Mouse (Mus musculus): ENCODE results near the gene Hps6. TPM values are rescaled to one million over a fixed set of nuclear protein-coding genes. Genes with fewer than 3 reads are reported as not detected.

Hps6 gene
- polyA plus RNA-seq, 1 experiment from 2014 or later = 11.1 TPM

DNA sequence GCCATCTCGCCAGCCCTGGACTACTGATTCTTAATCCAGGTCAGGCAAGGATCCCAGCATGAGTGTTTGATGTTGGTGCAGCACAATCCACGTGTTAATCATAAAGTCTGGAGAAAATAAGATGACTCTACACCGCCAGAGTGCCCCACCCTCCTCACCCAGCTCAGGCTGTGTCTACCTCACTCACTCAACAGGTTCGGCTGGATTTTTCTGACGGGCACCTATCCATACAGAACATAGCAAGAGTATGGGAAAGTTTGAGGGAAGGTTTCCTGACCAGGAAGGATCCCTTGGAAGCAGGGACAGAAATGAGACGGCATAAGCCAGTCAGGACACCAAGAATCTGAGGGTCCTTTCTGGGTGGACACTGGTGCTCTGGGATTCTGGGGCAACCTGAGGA lies 21.7 kb downstream of the Hps6 start:
- peak overlapping the region; percentile 71 for H3K27ac ChIP-seq (ENCODE audit: low read length)

GRCm38 (mm10) chr19:46026567-46026966 lies 23.3 kb downstream of the Hps6 start:
- peak; percentile 29; the same call in 1 of the 2 replicates for ATAC-seq (ENCODE audit: low read depth)
- H3K27ac ChIP-seq (ENCODE audit: low read length) = no peak overlapping the region

More for the DNA sequence above, 21.7 kb downstream of the Hps6 start:
- H3K4me3 ChIP-seq (ENCODE audit: low read length) = no peak overlapping the region
- no peaks in the 10 kb centered on the region for H3K27me3 ChIP-seq (ENCODE audit: control insufficient read depth, insufficient read depth, low read depth, low read length)
- H3K4me2 ChIP-seq (ENCODE audit: low read depth, low read length) = no peak overlapping the region
- peak; percentile 87 for ATAC-seq (ENCODE audit: low read depth)
- no peaks in the 10 kb centered on the region for H3K4me1 ChIP-seq (replicated peaks; ENCODE audit: control insufficient read depth, insufficient read depth, low read length)
- peaks cover 4% of the 10 kb centered on the region; the same call in 1 of the 2 replicates for H3K36me3 ChIP-seq (ENCODE audit: control insufficient read depth, insufficient read depth, low read length)
- WGBS = 47% methylated on average over 6 of the region's 6 CpGs
- no peaks in the 10 kb centered on the region for H3K9me3 ChIP-seq (ENCODE audit: control insufficient read depth, low read length)
- H3K9ac ChIP-seq (ENCODE audit: low read length) = no peak overlapping the region

GRCm38 (mm10) chr19:46028747-46029320 lies 25.5 kb downstream of the Hps6 start:
- Histone ChIP-seq H3K27me3 (ENCODE audit: control insufficient read depth, insufficient read depth, low read depth, low read length) (no peaks in the 10 kb centered on the region), H3K9me3 (ENCODE audit: control insufficient read depth, low read length) (no peaks in the 10 kb centered on the region), H3K4me3 (ENCODE audit: low read length) (no peak overlapping the region), H3K4me2 (ENCODE audit: low read depth, low read length) (no peak overlapping the region), H3K36me3 (ENCODE audit: control insufficient read depth, insufficient read depth, low read length) (peaks cover 29% of the 10 kb centered on the region), H3K4me1 (replicated peaks; ENCODE audit: control insufficient read depth, insufficient read depth, low read length) (no peaks in the 10 kb centered on the region), H3K9ac (ENCODE audit: low read length) (no peak overlapping the region), H3K27ac (ENCODE audit: low read length) (no peak overlapping the region)
- ATAC-seq (ENCODE audit: low read depth) = no peak
- WGBS = 66% methylated on average over 11 of the region's 11 CpGs

More at GRCm38 (mm10) chr19:46026567-46026966, 23.3 kb downstream of the Hps6 start:
- 29% methylated on average over 8 of the region's 8 CpGs for WGBS
- Histone ChIP-seq H3K36me3 (ENCODE audit: control insufficient read depth, insufficient read depth, low read length) (peaks cover 7% of the 10 kb centered on the region; the same call in 1 of the 2 replicates), H3K9me3 (ENCODE audit: control insufficient read depth, low read length) (no peaks in the 10 kb centered on the region), H3K27me3 (ENCODE audit: control insufficient read depth, insufficient read depth, low read depth, low read length) (no peaks in the 10 kb centered on the region), H3K4me2 (ENCODE audit: low read depth, low read length) (no peak overlapping the region), H3K9ac (ENCODE audit: low read length) (no peak overlapping the region), H3K4me3 (ENCODE audit: low read length) (no peak overlapping the region), H3K4me1 (replicated peaks; ENCODE audit: control insufficient read depth, insufficient read depth, low read length) (no peaks in the 10 kb centered on the region)

GRCm38 (mm10) chr19:46029652-46030051 lies 26.3 kb downstream of the Hps6 start:
- Histone ChIP-seq H3K36me3 (ENCODE audit: control insufficient read depth, insufficient read depth, low read length) (peaks cover 37% of the 10 kb centered on the region), H3K27ac (ENCODE audit: low read length) (no peak overlapping the region), H3K27me3 (ENCODE audit: control insufficient read depth, insufficient read depth, low read depth, low read length) (no peaks in the 10 kb centered on the region), H3K4me3 (ENCODE audit: low read length) (no peak overlapping the region), H3K4me2 (ENCODE audit: low read depth, low read length) (no peak overlapping the region), H3K9ac (ENCODE audit: low read length) (no peak overlapping the region), H3K4me1 (replicated peaks; ENCODE audit: control insufficient read depth, insufficient read depth, low read length) (no peaks in the 10 kb centered on the region), H3K9me3 (ENCODE audit: control insufficient read depth, low read length) (no peaks in the 10 kb centered on the region)
- no peak for ATAC-seq (ENCODE audit: low read depth)
- WGBS = 100% methylated on average over 1 of the region's 1 CpGs

- Histone ChIP-seq H3K9ac (ENCODE audit: low read length) (no peak overlapping the region), H3K9me3 (ENCODE audit: control insufficient read depth, low read length) (no peaks in the 10 kb centered on the region), H3K27ac (ENCODE audit: low read length) (no peak overlapping the region), H3K27me3 (ENCODE audit: control insufficient read depth, insufficient read depth, low read depth, low read length) (no peaks in the 10 kb centered on the region), H3K36me3 (ENCODE audit: control insufficient read depth, insufficient read depth, low read length) (peaks cover 44% of the 10 kb centered on the region), H3K4me3 (ENCODE audit: low read length) (no peak overlapping the region), H3K4me2 (ENCODE audit: low read depth, low read length) (no peak overlapping the region), H3K4me1 (replicated peaks; ENCODE audit: control insufficient read depth, insufficient read depth, low read length) (no peaks in the 10 kb centered on the region)
- 90% methylated on average over 10 of the region's 10 CpGs for WGBS
- no peak for ATAC-seq (ENCODE audit: low read depth)
Observed at GRCm38 (mm10) chr19:46030196-46030983, 27.1 kb downstream of the Hps6 start.

DNA sequence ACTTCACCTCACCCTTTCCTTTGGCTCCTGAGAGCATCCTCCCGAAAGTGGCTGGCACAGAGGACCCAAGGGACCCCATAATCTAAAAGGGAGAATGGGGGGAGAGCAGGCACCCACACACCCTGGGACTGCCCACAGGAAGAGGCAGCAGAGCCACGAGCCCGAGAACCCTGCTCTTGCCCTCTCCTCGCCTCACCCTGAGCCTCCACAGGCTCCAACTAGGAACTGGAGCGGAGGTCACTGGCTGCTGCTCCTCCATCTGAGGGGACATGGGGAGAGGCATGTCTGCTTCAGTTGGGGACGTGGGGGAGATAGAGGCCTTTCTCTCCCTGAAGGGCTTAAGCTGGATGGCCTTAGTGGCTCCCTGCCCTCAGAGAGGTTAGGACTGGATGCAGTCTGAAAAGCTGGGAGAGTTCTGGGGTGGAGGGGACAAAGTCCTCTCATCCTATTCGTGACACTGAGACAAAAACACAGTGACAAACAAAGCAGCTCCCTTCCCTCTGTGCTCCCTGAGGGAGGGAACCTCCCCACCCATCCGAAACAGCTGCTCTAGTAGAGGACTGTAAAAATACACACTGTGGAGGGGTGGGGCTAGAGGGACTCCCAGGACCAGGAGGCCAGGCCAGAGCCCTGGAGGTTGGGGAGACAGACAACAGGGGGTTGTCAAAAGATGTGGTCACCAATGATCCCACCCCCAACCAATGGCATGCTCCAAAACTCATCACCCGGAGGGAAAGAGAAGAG lies 28.6 kb downstream of the Hps6 start:
- 72% methylated on average over 9 of the region's 9 CpGs for WGBS
- Histone ChIP-seq H3K4me1 (replicated peaks; ENCODE audit: control insufficient read depth, insufficient read depth, low read length) (peaks cover 2% of the 10 kb centered on the region), H3K9me3 (ENCODE audit: control insufficient read depth, low read length) (no peaks in the 10 kb centered on the region), H3K27ac (ENCODE audit: low read length) (no peak overlapping the region), H3K36me3 (ENCODE audit: control insufficient read depth, insufficient read depth, low read length) (peaks cover 50% of the 10 kb centered on the region), H3K4me2 (ENCODE audit: low read depth, low read length) (no peak overlapping the region), H3K27me3 (ENCODE audit: control insufficient read depth, insufficient read depth, low read depth, low read length) (no peaks in the 10 kb centered on the region), H3K9ac (ENCODE audit: low read length) (no peak overlapping the region), H3K4me3 (ENCODE audit: low read length) (no peak overlapping the region)
- ATAC-seq (ENCODE audit: low read depth) = no peak

GRCm38 (mm10) chr19:46032731-46033510 lies 29.6 kb downstream of the Hps6 start:
- Histone ChIP-seq H3K9me3 (ENCODE audit: control insufficient read depth, low read length) (no peaks in the 10 kb centered on the region), H3K36me3 (ENCODE audit: control insufficient read depth, insufficient read depth, low read length) (peaks cover 50% of the 10 kb centered on the region), H3K4me2 (ENCODE audit: low read depth, low read length) (no peak overlapping the region), H3K9ac (ENCODE audit: low read length) (no peak overlapping the region), H3K27ac (ENCODE audit: low read length) (no peak overlapping the region), H3K4me1 (replicated peaks; ENCODE audit: control insufficient read depth, insufficient read depth, low read length) (peaks cover 12% of the 10 kb centered on the region), H3K4me3 (ENCODE audit: low read length) (no peak overlapping the region), H3K27me3 (ENCODE audit: control insufficient read depth, insufficient read depth, low read depth, low read length) (no peaks in the 10 kb centered on the region)
- WGBS = 80% methylated on average over 26 of the region's 26 CpGs
- no peak for ATAC-seq (ENCODE audit: low read depth)

GRCm38 (mm10) chr19:46033911-46034310 lies 30.6 kb downstream of the Hps6 start:
- H3K4me3 ChIP-seq (ENCODE audit: low read length) = no peak overlapping the region
- no peak overlapping the region for H3K9ac ChIP-seq (ENCODE audit: low read length)
- H3K9me3 ChIP-seq (ENCODE audit: control insufficient read depth, low read length) = no peaks in the 10 kb centered on the region
- no peak overlapping the region for H3K27ac ChIP-seq (ENCODE audit: low read length)
- peaks cover 14% of the 10 kb centered on the region for H3K4me1 ChIP-seq (replicated peaks; ENCODE audit: control insufficient read depth, insufficient read depth, low read length)
- H3K4me2 ChIP-seq (ENCODE audit: low read depth, low read length) = no peak overlapping the region
- 91% methylated on average over 11 of the region's 11 CpGs for WGBS
- ATAC-seq (ENCODE audit: low read depth) = no peak
- H3K27me3 ChIP-seq (ENCODE audit: control insufficient read depth, insufficient read depth, low read depth, low read length) = no peaks in the 10 kb centered on the region
- H3K36me3 ChIP-seq (ENCODE audit: control insufficient read depth, insufficient read depth, low read length) = peaks cover 50% of the 10 kb centered on the region

All from lung, embryonic 16.5 days (tissue).